32 mouse cellular contexts compared by ENCODE assay signal in genomic region chr3:46225018-46225417, GRCm38 (mm10).
"Had no signal": no experiment of that assay in that cellular context is flagged by ENCODE, and none has a peak within 500 bp of the region (broad histone marks: within the 10 kb centered on the region; RNA-seq: fewer than 3 reads in every experiment).

No protein-coding gene starts in this region.

- H3K36me3 ChIP-seq: limb, embryonic 10.5 days; limb, embryonic 12.5 days; limb, embryonic 13.5 days; limb, embryonic 15.5 days; liver, embryonic 12.5 days; liver, embryonic 13.5 days; liver, embryonic 15.5 days; lung, embryonic 15.5 days; midbrain, embryonic 10.5 days; midbrain, embryonic 12.5 days; midbrain, embryonic 13.5 days; midbrain, embryonic 15.5 days; neural tube, embryonic 12.5 days; neural tube, embryonic 13.5 days had no signal

- H3K4me1 ChIP-seq: limb, embryonic 10.5 days; limb, embryonic 12.5 days; limb, embryonic 13.5 days; limb, embryonic 15.5 days; liver, embryonic 12.5 days; liver, embryonic 13.5 days; liver, embryonic 15.5 days; lung, embryonic 15.5 days; midbrain, embryonic 10.5 days; midbrain, embryonic 12.5 days; midbrain, embryonic 13.5 days; midbrain, embryonic 15.5 days; neural tube, embryonic 12.5 days; neural tube, embryonic 13.5 days had no signal

- ATAC-seq: liver, embryonic 12.5 days; liver, postnatal 0 days; lung, postnatal 0 days; midbrain, embryonic 13.5 days; midbrain, embryonic 15.5 days; midbrain, embryonic 16.5 days had no signal

- H3K4me3 ChIP-seq: limb, embryonic 10.5 days; limb, embryonic 12.5 days; limb, embryonic 13.5 days; limb, embryonic 15.5 days; liver, embryonic 12.5 days; liver, embryonic 13.5 days; liver, embryonic 15.5 days; lung, embryonic 15.5 days; midbrain, embryonic 10.5 days; midbrain, embryonic 12.5 days; midbrain, embryonic 13.5 days; midbrain, embryonic 15.5 days; myocyte; neural tube, embryonic 12.5 days; neural tube, embryonic 13.5 days had no signal

- H3K27me3 ChIP-seq: limb, embryonic 12.5 days; limb, embryonic 13.5 days; limb, embryonic 15.5 days; liver, embryonic 12.5 days; liver, embryonic 13.5 days; liver, embryonic 15.5 days; lung, embryonic 15.5 days; midbrain, embryonic 12.5 days; midbrain, embryonic 13.5 days; midbrain, embryonic 15.5 days; neural tube, embryonic 12.5 days; neural tube, embryonic 13.5 days had no signal

- H3K9ac ChIP-seq: limb, embryonic 12.5 days; limb, embryonic 13.5 days; limb, embryonic 15.5 days; liver, embryonic 12.5 days; liver, embryonic 13.5 days; liver, embryonic 14.5 days; liver, embryonic 15.5 days; liver, postnatal 0 days; lung, embryonic 14.5 days; lung, embryonic 15.5 days; midbrain, embryonic 12.5 days; midbrain, embryonic 13.5 days; midbrain, embryonic 15.5 days; neural tube, embryonic 12.5 days; neural tube, embryonic 13.5 days had no signal

- DNase-seq: left cerebral cortex, postnatal 4 days; liver; liver, embryonic 13.5 days; liver, postnatal 0 days; lung, adult 18-20 months; lung, adult 2 months; lung, embryonic 14.5 days; lung, postnatal 10 days; lung, postnatal 14 days; lung, postnatal 36 days; lung, postnatal 4 days; midbrain, embryonic 14.5 days had no signal

- H3K9me3 ChIP-seq: limb, embryonic 10.5 days; limb, embryonic 15.5 days; liver, embryonic 12.5 days; liver, embryonic 15.5 days; lung, embryonic 15.5 days; midbrain, embryonic 10.5 days; midbrain, embryonic 12.5 days; midbrain, embryonic 13.5 days; midbrain, embryonic 15.5 days; neural tube, embryonic 12.5 days had no signal

- H3K4me2 ChIP-seq: limb, embryonic 12.5 days; limb, embryonic 13.5 days; limb, embryonic 15.5 days; liver, embryonic 11.5 days; liver, embryonic 12.5 days; liver, embryonic 13.5 days; liver, embryonic 15.5 days; lung, embryonic 14.5 days; lung, embryonic 15.5 days; midbrain, embryonic 11.5 days; midbrain, embryonic 12.5 days; midbrain, embryonic 13.5 days; midbrain, embryonic 15.5 days; neural tube, embryonic 12.5 days; neural tube, embryonic 13.5 days had no signal

- H3K27ac ChIP-seq: limb, embryonic 10.5 days; limb, embryonic 12.5 days; limb, embryonic 13.5 days; limb, embryonic 15.5 days; liver, embryonic 12.5 days; liver, embryonic 13.5 days; liver, embryonic 14.5 days; liver, embryonic 15.5 days; lung, embryonic 15.5 days; macrophage; midbrain, embryonic 10.5 days; midbrain, embryonic 12.5 days; midbrain, embryonic 13.5 days; midbrain, embryonic 15.5 days; neural tube, embryonic 12.5 days; neural tube, embryonic 13.5 days had no signal
